Mouse (Mus musculus) spleen, adult 18-20 months (tissue): Measurements from ENCODE around the gene Tbx21.

ENCODE experiments used
- DNase-seq, 2 experiments: peaks; one replicate each; pipeline ENCODE4 v3.0.0; 2022; ENCODE audit warnings: mixed read lengths in 2 of 2

The Tbx21 gene

DNA sequence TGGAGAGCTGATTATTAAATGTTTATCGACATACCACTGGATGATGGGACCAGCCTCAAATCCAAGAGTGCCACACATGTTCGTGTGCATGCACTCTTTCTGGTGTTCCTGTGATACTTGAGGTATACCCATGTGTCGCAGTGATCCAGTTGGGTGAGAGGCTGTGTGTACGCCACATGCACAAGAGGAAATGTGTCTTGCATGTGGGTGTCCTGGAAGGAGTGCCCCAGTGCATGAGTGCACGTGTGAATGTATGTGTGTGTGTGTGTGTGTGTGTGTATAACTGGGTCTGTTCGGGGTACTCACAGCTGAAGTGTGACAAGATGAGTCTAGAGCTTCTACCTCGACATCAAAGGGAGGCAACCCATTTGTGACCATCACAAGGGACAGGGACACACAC is 15.2 kb upstream of the Tbx21 start:
- DNase-seq = no peak

GRCm38 (mm10) chr11:97128956-97129355 is 13.8 kb upstream of the Tbx21 start:
- DNase-seq = no peak

- no peak for DNase-seq
Observed at GRCm38 (mm10) chr11:97127470-97128223, 12.5 kb upstream of the Tbx21 start.

GRCm38 (mm10) chr11:97126645-97127468 is 11.7 kb upstream of the Tbx21 start:
- peak; percentile 69 to 80 for DNase-seq

DNA sequence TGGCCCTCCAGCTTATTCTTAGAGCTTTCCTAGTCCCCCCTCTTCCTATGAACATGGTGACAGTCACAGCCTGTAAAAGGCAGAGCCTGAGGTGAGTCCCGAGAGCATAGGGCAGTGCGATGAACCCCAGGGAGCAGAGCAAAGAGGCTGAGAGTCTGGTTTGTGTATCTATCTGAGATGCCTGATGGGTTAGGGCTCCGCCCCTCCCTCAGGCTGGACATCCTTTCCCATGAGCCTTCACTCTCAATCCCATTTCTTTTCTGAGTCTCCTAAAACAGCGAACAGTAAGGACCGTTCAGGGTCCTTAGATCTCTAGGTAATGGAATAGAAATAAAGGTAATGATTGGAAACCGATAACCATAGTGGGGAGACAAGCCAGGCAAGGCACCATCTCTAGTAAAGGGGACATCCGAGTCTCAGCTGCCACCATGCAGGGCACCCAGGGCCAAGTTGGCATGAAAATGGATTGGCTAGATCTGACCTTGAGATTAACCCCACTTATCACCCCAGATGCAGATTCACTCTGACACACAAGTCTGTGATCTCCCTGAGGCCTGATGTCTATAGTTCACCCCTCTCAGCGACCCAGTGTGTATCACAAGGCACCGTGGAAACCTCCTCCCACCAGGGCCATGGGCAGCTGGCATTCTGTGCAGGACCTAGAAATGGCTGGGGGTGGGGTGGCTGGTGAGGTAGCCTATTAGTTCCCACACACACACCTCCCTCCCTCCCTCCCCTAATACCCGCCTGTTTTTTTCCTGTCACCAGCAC is 9.3 kb upstream of the Tbx21 start:
- no peak for DNase-seq

- no peak for DNase-seq
Observed at GRCm38 (mm10) chr11:97123282-97123890, 8.3 kb upstream of the Tbx21 start.

DNA sequence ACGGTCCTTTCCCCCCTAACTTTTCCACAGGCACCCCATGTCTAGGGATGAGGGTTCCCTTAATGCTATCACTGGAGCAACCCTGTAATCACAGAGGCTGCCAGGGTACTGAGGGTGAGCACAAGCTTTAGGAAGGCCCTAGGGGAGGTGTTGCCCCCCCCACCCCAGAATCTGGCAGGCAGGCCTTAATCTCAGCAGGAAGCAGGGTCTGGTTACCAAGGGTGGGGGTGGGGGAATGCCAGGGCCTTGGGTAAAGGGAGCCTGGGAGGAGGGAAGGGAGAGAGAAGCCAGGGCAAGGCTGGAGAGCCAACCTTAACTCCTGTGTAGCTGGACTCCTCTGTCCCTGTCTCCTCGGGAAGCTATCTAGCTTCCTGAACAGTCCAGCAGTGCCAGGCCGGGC is 5.5 kb upstream of the Tbx21 start:
- no peak for DNase-seq

- no peak for DNase-seq
Observed at GRCm38 (mm10) chr11:97120221-97120620, 5.1 kb upstream of the Tbx21 start.

GRCm38 (mm10) chr11:97115797-97116196 is 666 bp upstream of the Tbx21 start:
- no peak for DNase-seq

DNA sequence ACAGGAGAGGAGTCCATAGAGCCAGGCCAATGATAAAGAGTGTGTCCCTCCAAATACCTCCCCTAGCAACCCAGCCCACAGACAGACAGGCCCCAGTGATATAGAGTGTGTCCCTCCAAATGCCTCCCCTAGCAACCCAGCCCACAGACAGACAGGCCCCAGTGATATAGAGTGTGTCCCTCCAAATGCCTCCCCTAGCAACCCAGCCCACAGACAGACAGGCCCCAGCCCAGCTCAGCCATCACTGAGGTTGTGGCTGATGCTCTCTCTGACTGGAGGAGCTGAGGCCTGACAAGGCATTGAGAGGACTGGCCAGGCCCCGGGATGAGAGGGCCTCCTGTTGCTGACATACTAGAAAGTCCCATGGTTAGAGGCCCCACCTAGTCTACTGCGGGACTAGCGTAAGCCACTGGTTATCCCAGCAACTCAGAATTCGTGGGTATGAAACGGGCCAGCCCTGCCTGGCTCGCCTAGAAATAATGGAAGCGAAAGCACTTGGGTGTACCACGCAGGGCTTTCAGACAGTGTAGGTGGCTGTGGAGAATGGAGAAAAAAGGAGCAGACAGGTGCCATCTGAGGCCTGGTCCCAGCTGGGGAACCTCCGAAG is 2.5 kb downstream of the Tbx21 start:
- no peak for DNase-seq

DNA sequence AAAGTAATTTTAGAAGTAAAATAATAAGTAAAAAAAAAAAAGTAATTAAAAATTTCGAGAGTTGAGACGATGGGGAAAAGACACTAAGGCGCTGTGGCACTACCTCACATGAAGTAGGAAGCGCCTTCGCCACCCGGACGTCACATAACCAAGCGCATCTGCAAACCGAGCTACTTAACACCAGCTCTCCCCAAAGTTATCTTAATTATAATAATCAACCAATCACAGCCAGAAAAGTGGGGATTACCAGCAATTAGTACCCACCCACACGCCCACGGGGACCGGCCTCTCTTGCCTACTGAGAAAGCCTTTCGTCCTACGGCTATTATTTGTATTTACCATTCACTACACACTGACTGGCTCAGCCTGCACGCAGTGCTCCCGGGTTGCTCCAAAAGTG is 6.2 kb downstream of the Tbx21 start:
- no peak for DNase-seq

- DNase-seq = no peak
Observed at GRCm38 (mm10) chr11:97104091-97104483, 11.0 kb downstream of the Tbx21 start.

DNA sequence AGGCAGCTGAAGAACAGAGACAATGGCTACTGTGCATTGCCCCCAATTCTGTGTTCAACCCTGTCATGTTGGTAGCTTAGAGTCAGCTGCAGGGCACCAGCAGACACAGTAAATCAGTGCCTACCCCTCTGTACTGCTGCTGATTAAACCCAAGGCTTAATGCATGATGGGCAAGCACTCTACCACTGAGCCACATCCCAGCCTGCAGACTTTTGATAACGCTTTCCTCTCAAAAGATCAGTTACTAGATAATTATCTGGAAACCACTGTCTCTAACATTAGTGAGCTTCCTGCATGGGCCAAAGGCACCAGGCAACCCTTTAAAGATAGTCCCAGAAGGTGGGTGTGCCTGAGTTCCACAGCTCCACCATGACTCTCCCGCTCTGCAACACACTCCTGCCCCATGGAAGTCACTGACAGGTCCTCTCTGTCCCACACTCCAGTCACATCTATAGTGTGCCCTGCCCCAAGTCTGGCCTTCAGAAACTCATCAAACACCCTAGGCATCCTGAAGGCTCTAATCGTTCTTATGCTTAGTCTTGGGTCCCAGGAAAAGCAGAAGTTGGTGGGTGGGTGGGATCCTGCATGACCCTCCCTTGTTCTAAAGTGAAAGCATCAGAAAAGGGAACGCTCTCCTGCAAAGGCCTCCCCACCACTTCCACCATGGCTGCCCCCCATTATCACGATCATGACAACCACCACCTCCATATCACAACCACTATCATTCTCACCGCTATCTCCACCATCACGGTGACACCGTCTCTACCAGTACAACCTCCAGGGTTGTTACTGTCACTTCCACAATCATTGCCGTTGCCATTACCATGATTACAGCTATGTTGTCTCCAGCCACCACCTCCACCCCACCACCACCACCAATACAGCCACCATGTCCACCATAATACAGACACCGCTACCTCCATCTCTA is 11.7 kb downstream of the Tbx21 start:
- no peak for DNase-seq

DNA sequence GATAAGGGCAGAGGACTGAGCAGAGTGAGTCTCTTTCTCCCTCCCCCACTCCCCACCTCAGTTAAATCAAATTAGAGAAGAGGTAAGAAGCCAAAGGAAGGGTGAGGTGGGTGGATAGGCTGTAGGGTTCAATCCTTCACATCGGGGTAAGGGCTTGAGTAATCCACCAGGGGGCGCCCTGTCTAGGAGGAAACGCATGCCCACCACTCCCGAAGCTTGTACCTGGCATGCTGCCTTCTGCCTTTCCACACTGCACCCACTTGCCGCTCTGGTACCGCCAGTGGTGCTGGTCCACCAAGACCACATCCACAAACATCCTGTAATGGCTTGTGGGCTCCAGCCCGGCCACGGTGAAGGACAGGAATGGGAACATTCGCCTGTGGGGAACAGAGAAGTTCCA is 13.4 kb downstream of the Tbx21 start:
- DNase-seq = peak; percentile 52 to 82

DNA sequence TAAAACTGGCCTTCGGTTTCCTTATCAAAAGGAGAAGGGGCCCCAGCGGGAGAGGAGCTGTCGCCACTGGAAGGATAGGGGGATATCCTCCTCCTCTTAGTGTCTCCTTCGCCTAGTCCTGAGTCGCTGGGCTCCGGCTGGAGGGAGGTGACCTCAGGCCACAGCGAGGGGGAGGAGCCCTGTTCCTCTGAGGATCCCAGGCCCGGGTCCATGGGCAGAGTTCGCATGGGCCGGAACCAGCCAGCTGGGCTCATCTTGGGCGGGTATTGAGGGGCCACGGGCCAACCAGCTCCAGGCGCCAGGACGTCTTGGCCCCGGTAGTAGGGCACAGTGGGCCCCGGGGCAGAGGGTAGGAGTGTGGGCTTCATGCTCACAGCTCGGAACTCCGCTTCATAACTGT is 16.3 kb downstream of the Tbx21 start:
- DNase-seq = no peak

- DNase-seq = no peak
Observed at GRCm38 (mm10) chr11:97094600-97094999, 20.5 kb downstream of the Tbx21 start.

DNA sequence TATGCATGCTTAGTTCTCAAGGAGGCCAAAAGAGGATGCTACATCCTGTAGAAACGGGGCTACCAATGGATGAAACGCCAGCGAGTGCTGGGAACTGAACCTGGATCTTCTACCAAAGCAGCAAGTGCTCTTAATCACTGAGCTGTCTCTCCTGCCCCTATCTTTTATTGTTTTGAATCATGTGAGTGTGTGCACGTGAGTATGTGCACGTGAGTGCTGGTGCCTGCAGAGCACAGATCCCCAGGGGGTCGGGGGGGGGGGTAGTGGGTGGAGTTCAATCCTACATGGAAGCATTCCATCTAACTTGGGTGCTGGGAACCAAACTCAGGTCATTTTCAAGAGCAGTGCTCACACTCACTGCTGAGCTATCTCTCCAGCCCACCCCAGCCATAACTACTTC is 28.8 kb downstream of the Tbx21 start:
- no peak for DNase-seq

- DNase-seq = no peak
Observed at GRCm38 (mm10) chr11:97084821-97085505, 30.2 kb downstream of the Tbx21 start.

GRCm38 (mm10) chr11:97083401-97084140 is 31.6 kb downstream of the Tbx21 start:
- no peak for DNase-seq

GRCm38 (mm10) chr11:97082977-97083376 is 32.2 kb downstream of the Tbx21 start:
- peak in 1 of 2 experiments; percentile 42 for DNase-seq
